Mouse (Mus musculus) cortical plate, adult 2 months (tissue): ENCODE results near the gene Mocs3.

Source experiments
- CTCF ChIP-seq: fragments of 200-500 bp; IDR thresholded peaks from 2 replicates; pipeline ENCODE4 v1.5.1; 2011; ENCODE audit warnings: mild to moderate bottlenecking, control low read depth, low read length; ENCODE audit not compliant: insufficient read depth; ENCODE audit errors: extremely low read depth
- POLR2A ChIP-seq: fragments of 200-500 bp; IDR thresholded peaks from 2 replicates; pipeline ENCODE4 v1.6.1; 2011; ENCODE audit warnings: mild to moderate bottlenecking, low read length, control low read depth; ENCODE audit not compliant: insufficient read depth; ENCODE audit errors: extremely low read depth

GRCm38 (mm10) chr2:168213788-168214397 is 16.5 kb upstream of the Mocs3 start:
- TF ChIP-seq POLR2A (no peak), CTCF (0 out of 2 replicates have a peak, but pooled peaks have one; percentile 2)
